Mouse (Mus musculus): ENCODE data around the gene Slc9a9. TPM values are rescaled to one million over a fixed set of nuclear protein-coding genes. Genes with fewer than 3 reads are reported as not detected.

Slc9a9 gene
- polyA plus RNA-seq, 1 experiment from 2014 or later: 4.0 TPM

- no peak overlapping the region for H3K9ac ChIP-seq
- H3K27ac ChIP-seq (ENCODE audit: poor library complexity, severe bottlenecking): no peak overlapping the region
- no peaks in the 10 kb centered on the region for H3K27me3 ChIP-seq (replicated peaks)
- H3K4me2 ChIP-seq: no peak overlapping the region
- H3K4me1 ChIP-seq (replicated peaks): no peaks in the 10 kb centered on the region
- H3K36me3 ChIP-seq: no peaks in the 10 kb centered on the region
- ATAC-seq (ENCODE audit: insufficient number of reproducible peaks, low FRiP score): no peak
- no peak overlapping the region for H3K4me3 ChIP-seq
- H3K9me3 ChIP-seq (replicated peaks): no peaks in the 10 kb centered on the region
These were observed 366.5 kb downstream of the Slc9a9 start for GRCm38 (mm10) chr9:95036209-95036608.

- no peak overlapping the region for H3K9ac ChIP-seq
- ATAC-seq (ENCODE audit: insufficient number of reproducible peaks, low FRiP score): no peak
- H3K4me2 ChIP-seq: no peak overlapping the region
- WGBS: 38% methylated on average over 1 of the region's 1 CpGs
- no peaks in the 10 kb centered on the region for H3K9me3 ChIP-seq (replicated peaks)
- H3K4me3 ChIP-seq: no peak overlapping the region
- H3K36me3 ChIP-seq: no peaks in the 10 kb centered on the region
- H3K27ac ChIP-seq (ENCODE audit: poor library complexity, severe bottlenecking): no peak overlapping the region
- H3K27me3 ChIP-seq (replicated peaks): no peaks in the 10 kb centered on the region
- no peaks in the 10 kb centered on the region for H3K4me1 ChIP-seq (replicated peaks)
These were observed 372.7 kb downstream of the Slc9a9 start for GRCm38 (mm10) chr9:95042420-95042819.

DNA sequence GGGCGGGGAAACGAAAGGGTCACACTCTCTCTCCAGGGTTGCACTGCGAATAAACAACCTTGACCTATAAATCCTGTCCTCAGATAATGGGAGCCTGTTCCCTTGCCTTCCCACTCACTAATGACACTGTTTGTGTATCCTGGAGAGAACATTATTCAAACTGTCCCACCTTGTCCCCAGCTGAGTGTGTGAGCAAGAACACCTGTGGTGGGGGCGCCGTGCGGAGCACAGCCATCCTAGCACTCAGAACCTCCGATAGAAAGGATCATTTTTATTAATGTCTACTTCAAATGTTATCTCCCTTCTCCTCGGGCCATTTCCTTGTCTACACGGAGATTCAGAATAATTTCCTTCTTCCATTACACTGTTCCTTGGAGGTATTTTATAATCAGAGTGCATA, 382.5 kb downstream of the Slc9a9 start:
- Histone ChIP-seq H3K4me1 (replicated peaks) (no peaks in the 10 kb centered on the region), H3K4me3 (no peak overlapping the region), H3K27me3 (replicated peaks) (no peaks in the 10 kb centered on the region), H3K9ac (no peak overlapping the region), H3K4me2 (no peak overlapping the region), H3K36me3 (no peaks in the 10 kb centered on the region), H3K9me3 (replicated peaks) (no peaks in the 10 kb centered on the region), H3K27ac (ENCODE audit: poor library complexity, severe bottlenecking) (no peak overlapping the region)
- 75% methylated on average over 9 of the region's 9 CpGs for WGBS
- ATAC-seq (ENCODE audit: insufficient number of reproducible peaks, low FRiP score): no peak

DNA sequence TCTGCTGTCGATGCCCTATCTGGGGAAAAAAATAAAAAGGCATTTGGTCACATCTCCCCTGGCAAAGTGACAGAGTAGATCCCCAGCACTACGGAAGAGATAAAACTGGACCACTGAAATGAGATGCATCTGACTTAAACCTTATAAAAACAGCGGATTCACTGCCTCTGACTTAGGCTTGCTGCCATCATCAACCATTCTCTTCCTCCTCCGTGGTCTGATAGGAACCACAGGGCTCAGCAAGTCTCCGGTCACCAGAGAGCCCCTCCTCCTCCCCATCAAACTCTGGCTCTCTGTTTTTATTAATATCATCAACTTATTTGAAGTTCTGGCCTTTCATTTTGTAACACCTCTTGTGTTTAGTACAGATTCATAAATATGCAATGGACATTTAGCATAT, 383.5 kb downstream of the Slc9a9 start:
- no peak for ATAC-seq (ENCODE audit: insufficient number of reproducible peaks, low FRiP score)
- no peaks in the 10 kb centered on the region for H3K4me1 ChIP-seq (replicated peaks)
- WGBS: 56% methylated on average over 5 of the region's 5 CpGs
- no peak overlapping the region for H3K9ac ChIP-seq
- no peaks in the 10 kb centered on the region for H3K9me3 ChIP-seq (replicated peaks)
- H3K4me3 ChIP-seq: no peak overlapping the region
- H3K27ac ChIP-seq (ENCODE audit: poor library complexity, severe bottlenecking): no peak overlapping the region
- H3K36me3 ChIP-seq: no peaks in the 10 kb centered on the region
- no peak overlapping the region for H3K4me2 ChIP-seq
- no peaks in the 10 kb centered on the region for H3K27me3 ChIP-seq (replicated peaks)

- H3K4me3 ChIP-seq: no peak overlapping the region
- no peaks in the 10 kb centered on the region for H3K36me3 ChIP-seq
- no peaks in the 10 kb centered on the region for H3K4me1 ChIP-seq (replicated peaks)
- WGBS: 77% methylated on average over 4 of the region's 4 CpGs
- no peak for ATAC-seq (ENCODE audit: insufficient number of reproducible peaks, low FRiP score)
- no peak overlapping the region for H3K4me2 ChIP-seq
- no peaks in the 10 kb centered on the region for H3K9me3 ChIP-seq (replicated peaks)
- no peak overlapping the region for H3K9ac ChIP-seq
- H3K27ac ChIP-seq (ENCODE audit: poor library complexity, severe bottlenecking): no peak overlapping the region
- H3K27me3 ChIP-seq (replicated peaks): no peaks in the 10 kb centered on the region
These were observed 386.1 kb downstream of the Slc9a9 start for GRCm38 (mm10) chr9:95055843-95056242.

GRCm38 (mm10) chr9:95060702-95061101, 391.0 kb downstream of the Slc9a9 start:
- Histone ChIP-seq H3K4me3 (no peak overlapping the region), H3K9me3 (replicated peaks) (no peaks in the 10 kb centered on the region), H3K27ac (ENCODE audit: poor library complexity, severe bottlenecking) (no peak overlapping the region), H3K27me3 (replicated peaks) (no peaks in the 10 kb centered on the region), H3K4me1 (replicated peaks) (no peaks in the 10 kb centered on the region), H3K9ac (no peak overlapping the region), H3K36me3 (no peaks in the 10 kb centered on the region), H3K4me2 (no peak overlapping the region)
- ATAC-seq (ENCODE audit: insufficient number of reproducible peaks, low FRiP score): no peak
- 89% methylated on average over 4 of the region's 4 CpGs for WGBS

DNA sequence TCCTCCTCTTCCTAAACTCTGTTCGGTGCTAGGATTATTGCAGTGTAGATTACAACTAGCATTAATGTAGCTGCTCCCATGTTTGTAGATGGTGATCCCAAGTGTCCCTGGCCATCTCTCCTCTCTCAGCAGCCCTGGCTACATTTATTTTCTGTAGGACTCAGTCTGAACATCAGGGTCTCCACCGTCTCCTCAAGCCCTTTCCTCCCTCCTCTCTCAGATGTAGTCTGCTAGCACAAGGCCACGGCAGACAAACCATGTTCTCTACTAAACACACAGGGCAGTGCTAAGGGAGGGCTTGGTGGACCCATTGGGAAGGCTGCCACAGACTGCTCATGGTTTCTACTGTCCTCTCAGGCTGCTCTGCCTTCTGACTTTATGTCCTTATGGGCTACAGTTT, 397.3 kb downstream of the Slc9a9 start:
- Histone ChIP-seq H3K36me3 (no peaks in the 10 kb centered on the region), H3K27me3 (replicated peaks) (no peaks in the 10 kb centered on the region), H3K9ac (no peak overlapping the region), H3K9me3 (replicated peaks) (peaks cover 4% of the 10 kb centered on the region), H3K4me3 (no peak overlapping the region), H3K4me2 (no peak overlapping the region), H3K27ac (ENCODE audit: poor library complexity, severe bottlenecking) (no peak overlapping the region), H3K4me1 (replicated peaks) (no peaks in the 10 kb centered on the region)
- ATAC-seq (ENCODE audit: insufficient number of reproducible peaks, low FRiP score): no peak
- 58% methylated on average over 3 of the region's 3 CpGs for WGBS

DNA sequence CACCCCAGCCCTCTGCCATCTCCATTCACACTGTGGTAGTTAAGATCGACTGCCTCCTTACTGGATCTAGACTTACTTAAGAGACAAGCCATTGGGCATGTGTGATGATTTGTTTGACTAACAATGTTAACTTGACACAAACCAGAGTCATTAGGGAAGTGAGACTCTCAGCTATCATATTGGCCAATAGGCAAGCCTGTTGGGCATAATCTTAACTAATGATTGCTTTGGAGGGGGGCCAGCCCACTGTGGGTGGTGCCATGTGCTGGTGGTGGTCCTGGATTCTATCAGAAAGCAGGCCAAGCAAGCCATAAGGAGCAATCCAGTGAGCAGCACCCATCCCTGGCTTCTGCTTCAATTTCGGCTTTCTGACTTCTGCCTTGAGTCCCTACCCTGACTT, 398.8 kb downstream of the Slc9a9 start:
- no peak for ATAC-seq (ENCODE audit: insufficient number of reproducible peaks, low FRiP score)

GRCm38 (mm10) chr9:95070832-95071519, 401.3 kb downstream of the Slc9a9 start:
- H3K27ac ChIP-seq (ENCODE audit: poor library complexity, severe bottlenecking): no peak overlapping the region

More for the DNA sequence above, 398.8 kb downstream of the Slc9a9 start:
- peaks cover 4% of the 10 kb centered on the region for H3K9me3 ChIP-seq (replicated peaks)
- H3K4me3 ChIP-seq: no peak overlapping the region
- H3K9ac ChIP-seq: no peak overlapping the region
- H3K36me3 ChIP-seq: no peaks in the 10 kb centered on the region
- H3K27ac ChIP-seq (ENCODE audit: poor library complexity, severe bottlenecking): no peak overlapping the region
- WGBS: 77% methylated on average over 2 of the region's 2 CpGs
- no peaks in the 10 kb centered on the region for H3K4me1 ChIP-seq (replicated peaks)
- H3K4me2 ChIP-seq: no peak overlapping the region
- H3K27me3 ChIP-seq (replicated peaks): no peaks in the 10 kb centered on the region

GRCm38 (mm10) chr9:95072450-95072955, 402.8 kb downstream of the Slc9a9 start:
- Histone ChIP-seq H3K4me2 (no peak overlapping the region), H3K27me3 (replicated peaks) (no peaks in the 10 kb centered on the region), H3K36me3 (no peaks in the 10 kb centered on the region), H3K9ac (no peak overlapping the region), H3K27ac (ENCODE audit: poor library complexity, severe bottlenecking) (no peak overlapping the region), H3K9me3 (replicated peaks) (peaks cover 4% of the 10 kb centered on the region), H3K4me3 (no peak overlapping the region), H3K4me1 (replicated peaks) (no peaks in the 10 kb centered on the region)
- no peak for ATAC-seq (ENCODE audit: insufficient number of reproducible peaks, low FRiP score)
- WGBS: 78% methylated on average over 14 of the region's 14 CpGs

More at GRCm38 (mm10) chr9:95070832-95071519, 401.3 kb downstream of the Slc9a9 start:
- Histone ChIP-seq H3K36me3 (no peaks in the 10 kb centered on the region), H3K4me3 (no peak overlapping the region), H3K27me3 (replicated peaks) (no peaks in the 10 kb centered on the region), H3K9ac (no peak overlapping the region), H3K4me1 (replicated peaks) (no peaks in the 10 kb centered on the region), H3K4me2 (no peak overlapping the region), H3K9me3 (replicated peaks) (peaks cover 4% of the 10 kb centered on the region)
- WGBS: 78% methylated on average over 13 of the region's 13 CpGs
- ATAC-seq (ENCODE audit: insufficient number of reproducible peaks, low FRiP score): no peak

- peaks cover under 1% of the 10 kb centered on the region; the same call in 1 of the 2 replicates for H3K9me3 ChIP-seq (replicated peaks)
- WGBS: 61% methylated on average over 8 of the region's 8 CpGs
- no peaks in the 10 kb centered on the region for H3K4me1 ChIP-seq (replicated peaks)
- no peak overlapping the region for H3K4me2 ChIP-seq
- no peak overlapping the region for H3K27ac ChIP-seq (ENCODE audit: poor library complexity, severe bottlenecking)
- no peak overlapping the region for H3K9ac ChIP-seq
- H3K27me3 ChIP-seq (replicated peaks): no peaks in the 10 kb centered on the region
- no peak overlapping the region for H3K4me3 ChIP-seq
- ATAC-seq (ENCODE audit: insufficient number of reproducible peaks, low FRiP score): no peak
- H3K36me3 ChIP-seq: no peaks in the 10 kb centered on the region
These were observed 404.0 kb downstream of the Slc9a9 start for GRCm38 (mm10) chr9:95073691-95074090.

GRCm38 (mm10) chr9:95075856-95076255, 406.1 kb downstream of the Slc9a9 start:
- WGBS: 71% methylated on average over 12 of the region's 12 CpGs
- ATAC-seq (ENCODE audit: insufficient number of reproducible peaks, low FRiP score): no peak
- Histone ChIP-seq H3K4me3 (no peak overlapping the region), H3K4me2 (no peak overlapping the region), H3K9me3 (replicated peaks) (no peaks in the 10 kb centered on the region), H3K27ac (ENCODE audit: poor library complexity, severe bottlenecking) (no peak overlapping the region), H3K9ac (no peak overlapping the region), H3K36me3 (no peaks in the 10 kb centered on the region), H3K4me1 (replicated peaks) (no peaks in the 10 kb centered on the region), H3K27me3 (replicated peaks) (no peaks in the 10 kb centered on the region)

All from heart, embryonic 12.5 days (tissue).